Mouse (Mus musculus): Measurements from ENCODE around the gene Card10. TPM values are rescaled to one million over a fixed set of nuclear protein-coding genes. Genes with fewer than 3 reads are reported as not detected.

Gene Card10
- polyA plus RNA-seq, 1 experiment from 2014 or later = 6.1 TPM

- H3K9ac ChIP-seq (ENCODE audit: low read length) = no peak overlapping the region
- no peak overlapping the region for H3K4me3 ChIP-seq (ENCODE audit: low read length)
- WGBS = 62% methylated on average over 14 of the region's 14 CpGs
- no peaks in the 10 kb centered on the region for H3K27me3 ChIP-seq (ENCODE audit: control insufficient read depth, insufficient read depth, low read depth, low read length)
- H3K4me1 ChIP-seq (replicated peaks; ENCODE audit: control insufficient read depth, insufficient read depth, low read length) = peaks cover 19% of the 10 kb centered on the region
- no peak overlapping the region for H3K27ac ChIP-seq (ENCODE audit: low read length)
- no peak for ATAC-seq (ENCODE audit: low read depth)
- H3K36me3 ChIP-seq (ENCODE audit: control insufficient read depth, insufficient read depth, low read length) = no peaks in the 10 kb centered on the region
- H3K4me2 ChIP-seq (ENCODE audit: low read depth, low read length) = no peak overlapping the region
- H3K9me3 ChIP-seq (ENCODE audit: control insufficient read depth, low read length) = no peaks in the 10 kb centered on the region
Measured at GRCm38 (mm10) chr15:78782348-78783103, 20.3 kb downstream of the Card10 start.

DNA sequence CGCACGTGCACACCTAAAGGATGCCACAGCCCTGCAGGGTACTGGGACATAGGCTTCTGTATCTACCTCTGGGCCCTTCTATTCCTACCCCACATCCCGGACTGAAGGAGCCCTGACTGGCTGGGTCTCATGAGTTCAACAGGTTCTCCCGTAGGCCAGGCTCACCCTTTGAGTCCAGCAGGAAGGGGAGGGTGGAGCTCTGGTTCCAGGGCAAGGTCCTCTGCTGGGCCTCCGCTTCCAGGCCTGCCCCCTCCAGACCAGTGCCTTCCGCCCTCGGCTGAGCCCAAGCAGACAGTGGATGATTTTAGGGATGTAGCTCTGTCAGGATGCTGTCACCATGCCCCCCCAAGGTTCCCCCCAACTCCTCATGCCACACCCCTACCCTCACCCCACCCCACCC, 21.9 kb downstream of the Card10 start:
- no peak overlapping the region for H3K9ac ChIP-seq (ENCODE audit: low read length)
- H3K4me1 ChIP-seq (replicated peaks; ENCODE audit: control insufficient read depth, insufficient read depth, low read length) = peaks cover 4% of the 10 kb centered on the region
- 79% methylated on average over 7 of the region's 7 CpGs for WGBS
- no peaks in the 10 kb centered on the region for H3K27me3 ChIP-seq (ENCODE audit: control insufficient read depth, insufficient read depth, low read depth, low read length)
- no peak overlapping the region for H3K27ac ChIP-seq (ENCODE audit: low read length)
- H3K4me3 ChIP-seq (ENCODE audit: low read length) = no peak overlapping the region
- H3K9me3 ChIP-seq (ENCODE audit: control insufficient read depth, low read length) = no peaks in the 10 kb centered on the region
- ATAC-seq (ENCODE audit: low read depth) = no peak
- peaks cover 5% of the 10 kb centered on the region for H3K36me3 ChIP-seq (ENCODE audit: control insufficient read depth, insufficient read depth, low read length)
- H3K4me2 ChIP-seq (ENCODE audit: low read depth, low read length) = no peak overlapping the region

DNA sequence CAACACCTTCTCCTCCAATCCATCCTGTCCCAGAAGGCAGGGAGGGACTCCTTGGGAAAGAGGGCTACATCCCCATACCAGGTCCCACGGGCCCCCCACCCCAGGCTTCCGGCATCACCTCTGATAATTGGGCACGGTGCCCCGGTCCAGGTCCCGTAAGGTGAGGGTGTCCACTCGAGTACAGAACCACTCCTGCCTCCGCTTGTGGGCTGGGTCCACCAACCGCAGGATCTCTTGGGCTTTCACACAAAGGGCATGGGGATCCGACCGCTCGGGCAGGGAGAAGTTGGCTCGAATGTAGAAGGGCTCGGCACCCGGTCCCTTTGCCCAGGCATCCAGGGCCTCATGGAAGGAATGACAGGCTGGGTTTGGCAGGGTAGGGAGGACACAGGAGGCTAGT, 22.5 kb downstream of the Card10 start:
- Histone ChIP-seq H3K4me1 (replicated peaks; ENCODE audit: control insufficient read depth, insufficient read depth, low read length) (peaks cover under 1% of the 10 kb centered on the region), H3K36me3 (ENCODE audit: control insufficient read depth, insufficient read depth, low read length) (peaks cover 8% of the 10 kb centered on the region), H3K27ac (ENCODE audit: low read length) (no peak overlapping the region), H3K4me3 (ENCODE audit: low read length) (no peak overlapping the region), H3K9me3 (ENCODE audit: control insufficient read depth, low read length) (no peaks in the 10 kb centered on the region), H3K4me2 (ENCODE audit: low read depth, low read length) (no peak overlapping the region), H3K27me3 (ENCODE audit: control insufficient read depth, insufficient read depth, low read depth, low read length) (no peaks in the 10 kb centered on the region), H3K9ac (ENCODE audit: low read length) (no peak overlapping the region)
- WGBS = 88% methylated on average over 14 of the region's 14 CpGs
- ATAC-seq (ENCODE audit: low read depth) = no peak

GRCm38 (mm10) chr15:78779690-78780089, 23.2 kb downstream of the Card10 start:
- Histone ChIP-seq H3K4me2 (ENCODE audit: low read depth, low read length) (no peak overlapping the region), H3K4me1 (replicated peaks; ENCODE audit: control insufficient read depth, insufficient read depth, low read length) (no peaks in the 10 kb centered on the region; the same call in 1 of the 2 replicates), H3K36me3 (ENCODE audit: control insufficient read depth, insufficient read depth, low read length) (peaks cover 12% of the 10 kb centered on the region), H3K4me3 (ENCODE audit: low read length) (no peak overlapping the region), H3K27me3 (ENCODE audit: control insufficient read depth, insufficient read depth, low read depth, low read length) (no peaks in the 10 kb centered on the region), H3K9ac (ENCODE audit: low read length) (no peak overlapping the region), H3K27ac (ENCODE audit: low read length) (no peak overlapping the region), H3K9me3 (ENCODE audit: control insufficient read depth, low read length) (no peaks in the 10 kb centered on the region)
- ATAC-seq (ENCODE audit: low read depth) = no peak
- WGBS = 82% methylated on average over 5 of the region's 5 CpGs

GRCm38 (mm10) chr15:78779253-78779652, 23.6 kb downstream of the Card10 start:
- peaks cover 12% of the 10 kb centered on the region for H3K36me3 ChIP-seq (ENCODE audit: control insufficient read depth, insufficient read depth, low read length)

DNA sequence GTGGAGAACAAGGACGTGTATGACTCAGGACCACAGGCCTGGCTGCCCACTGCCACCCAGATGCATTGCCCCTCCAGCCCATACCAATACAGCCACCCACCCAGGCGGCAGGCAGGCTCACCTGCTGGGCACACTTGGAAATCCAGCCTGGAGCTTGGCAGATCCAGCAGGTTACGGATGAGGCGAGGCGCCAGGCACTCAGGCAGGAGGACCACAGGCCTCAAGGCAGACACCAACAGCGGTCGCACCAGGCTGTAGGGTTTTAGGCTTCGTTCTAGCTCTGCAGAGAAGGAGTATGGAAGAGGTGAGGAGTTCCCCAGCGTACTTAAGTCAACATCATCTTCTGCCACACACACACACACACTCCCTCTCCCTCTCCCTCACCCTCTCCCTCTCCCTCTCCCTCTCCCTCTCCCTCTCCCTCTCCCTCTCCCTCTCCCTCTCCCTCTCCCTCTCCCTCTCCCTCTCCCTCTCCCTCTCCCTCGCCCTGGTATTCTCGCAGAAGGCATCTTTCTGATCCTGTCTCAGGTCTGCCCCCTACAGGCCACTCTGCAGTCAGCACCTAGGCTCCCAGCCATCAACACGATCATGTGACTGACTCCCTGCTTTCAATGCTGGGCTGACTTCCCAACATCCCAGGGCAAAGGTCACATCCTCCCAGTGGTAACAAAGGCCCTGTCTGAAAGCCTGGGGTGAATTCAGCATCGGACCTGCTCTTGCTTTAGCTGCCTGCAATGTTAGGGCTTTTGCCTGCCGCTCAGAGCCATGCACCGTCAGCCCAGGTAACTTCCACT, 24.6 kb downstream of the Card10 start:
- Histone ChIP-seq H3K4me3 (ENCODE audit: low read length) (no peak overlapping the region), H3K27ac (ENCODE audit: low read length) (no peak overlapping the region), H3K4me2 (ENCODE audit: low read depth, low read length) (no peak overlapping the region), H3K9ac (ENCODE audit: low read length) (no peak overlapping the region), H3K36me3 (ENCODE audit: control insufficient read depth, insufficient read depth, low read length) (peaks cover 12% of the 10 kb centered on the region), H3K4me1 (replicated peaks; ENCODE audit: control insufficient read depth, insufficient read depth, low read length) (peaks cover 4% of the 10 kb centered on the region), H3K27me3 (ENCODE audit: control insufficient read depth, insufficient read depth, low read depth, low read length) (no peaks in the 10 kb centered on the region), H3K9me3 (ENCODE audit: control insufficient read depth, low read length) (no peaks in the 10 kb centered on the region)
- peak; percentile 42; the same call in 1 of the 2 replicates for ATAC-seq (ENCODE audit: low read depth)
- 48% methylated on average over 14 of the region's 15 CpGs for WGBS

More at GRCm38 (mm10) chr15:78779253-78779652, 23.6 kb downstream of the Card10 start:
- H3K27me3 ChIP-seq (ENCODE audit: control insufficient read depth, insufficient read depth, low read depth, low read length) = no peaks in the 10 kb centered on the region
- ATAC-seq (ENCODE audit: low read depth) = no peak
- H3K9ac ChIP-seq (ENCODE audit: low read length) = no peak overlapping the region
- no peak overlapping the region for H3K27ac ChIP-seq (ENCODE audit: low read length)
- H3K4me1 ChIP-seq (replicated peaks; ENCODE audit: control insufficient read depth, insufficient read depth, low read length) = no peaks in the 10 kb centered on the region; the same call in 1 of the 2 replicates
- H3K9me3 ChIP-seq (ENCODE audit: control insufficient read depth, low read length) = no peaks in the 10 kb centered on the region
- WGBS = 68% methylated on average over 8 of the region's 8 CpGs
- H3K4me3 ChIP-seq (ENCODE audit: low read length) = no peak overlapping the region
- no peak overlapping the region for H3K4me2 ChIP-seq (ENCODE audit: low read depth, low read length)

DNA sequence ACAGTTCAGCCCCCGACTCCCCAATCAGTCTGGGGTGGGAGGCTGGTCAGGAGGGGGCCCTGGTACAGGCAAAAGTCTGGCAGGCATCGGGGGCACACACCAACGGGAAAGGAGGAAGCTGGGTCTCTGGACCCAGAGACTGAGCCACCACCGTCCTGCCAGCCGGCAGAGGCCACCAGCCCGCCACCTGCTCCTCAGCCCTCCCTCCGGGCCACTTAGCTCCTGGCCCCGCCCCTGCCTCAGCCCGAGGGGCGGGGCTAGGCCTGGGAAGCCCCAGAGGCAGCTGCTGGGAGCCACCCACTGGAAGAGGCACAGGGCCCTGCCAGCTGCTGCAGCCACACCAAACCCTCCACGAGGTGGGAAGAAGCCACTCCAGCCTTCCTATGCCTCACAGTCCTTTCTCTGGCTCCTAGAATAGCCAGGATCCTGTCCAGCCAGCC, 29.5 kb downstream of the Card10 start, which contains the start of gene Mfng:
Gene Mfng, minus strand, starts transcription at position 186 of the 440 bp plus-strand sequence.
- Histone ChIP-seq H3K4me2 (ENCODE audit: low read depth, low read length) (peak within 1 kb of the TSS; percentile 51), H3K4me1 (replicated peaks; ENCODE audit: control insufficient read depth, insufficient read depth, low read length) (peaks cover 4% of the 10 kb centered on the region; the same call in 1 of the 2 replicates), H3K4me3 (ENCODE audit: low read length) (peak within 1 kb of the TSS; percentile 49), H3K27me3 (ENCODE audit: control insufficient read depth, insufficient read depth, low read depth, low read length) (no peaks in the 10 kb centered on the region), H3K27ac (ENCODE audit: low read length) (peak within 1 kb of the TSS; percentile 81), H3K36me3 (ENCODE audit: control insufficient read depth, insufficient read depth, low read length) (peaks cover 12% of the 10 kb centered on the region), H3K9me3 (ENCODE audit: control insufficient read depth, low read length) (peaks cover 6% of the 10 kb centered on the region), H3K9ac (ENCODE audit: low read length) (peak within 1 kb of the TSS; percentile 66)
- peak; percentile 83 for ATAC-seq (ENCODE audit: low read depth)
- 3% methylated on average over 5 of the region's 11 CpGs for WGBS

- Histone ChIP-seq H3K4me2 (ENCODE audit: low read depth, low read length) (peak overlapping the region; percentile 51), H3K27me3 (ENCODE audit: control insufficient read depth, insufficient read depth, low read depth, low read length) (no peaks in the 10 kb centered on the region), H3K9me3 (ENCODE audit: control insufficient read depth, low read length) (peaks cover 6% of the 10 kb centered on the region), H3K9ac (ENCODE audit: low read length) (peak overlapping the region; percentile 66), H3K36me3 (ENCODE audit: control insufficient read depth, insufficient read depth, low read length) (peaks cover 12% of the 10 kb centered on the region), H3K4me1 (replicated peaks; ENCODE audit: control insufficient read depth, insufficient read depth, low read length) (peaks cover 4% of the 10 kb centered on the region; the same call in 1 of the 2 replicates), H3K27ac (ENCODE audit: low read length) (peak overlapping the region; percentile 81), H3K4me3 (ENCODE audit: low read length) (peak overlapping the region; percentile 49)
- no peak for ATAC-seq (ENCODE audit: low read depth)
- WGBS = 35% methylated on average over 14 of the region's 14 CpGs
Measured at GRCm38 (mm10) chr15:78772856-78773255, 30.0 kb downstream of the Card10 start.

- Histone ChIP-seq H3K36me3 (ENCODE audit: control insufficient read depth, insufficient read depth, low read length) (peaks cover 12% of the 10 kb centered on the region), H3K9me3 (ENCODE audit: control insufficient read depth, low read length) (peaks cover 6% of the 10 kb centered on the region), H3K4me1 (replicated peaks; ENCODE audit: control insufficient read depth, insufficient read depth, low read length) (peaks cover 4% of the 10 kb centered on the region; the same call in 1 of the 2 replicates), H3K27me3 (ENCODE audit: control insufficient read depth, insufficient read depth, low read depth, low read length) (no peaks in the 10 kb centered on the region), H3K4me2 (ENCODE audit: low read depth, low read length) (peak overlapping the region; percentile 51), H3K4me3 (ENCODE audit: low read length) (peak overlapping the region; percentile 49), H3K27ac (ENCODE audit: low read length) (peak overlapping the region; percentile 81), H3K9ac (ENCODE audit: low read length) (peak overlapping the region; percentile 66)
- 38% methylated on average over 4 of the region's 4 CpGs for WGBS
- ATAC-seq (ENCODE audit: low read depth) = peak; percentile 63
Measured at GRCm38 (mm10) chr15:78772368-78772763, 30.5 kb downstream of the Card10 start.
